Mouse (Mus musculus) cerebellum, adult 18-20 months (tissue): ENCODE results near the gene Ina.
"Not testable (repeated sequence)": the region's sequence is repeated elsewhere in the genome, so short reads cannot be mapped to it uniquely, and the experiment has no call there.

Experiments
- DNase-seq, 2 experiments: peaks; one replicate each; pipeline ENCODE4 v3.0.0; 2021

The Ina gene

GRCm38 (mm10) chr19:47014447-47015381, at the start of gene Ina, which contains the start of gene Nt5c2:
Gene Ina, plus strand, starts transcription at chr19:47014698.
Gene Nt5c2, minus strand, starts transcription at chr19:47015153.
- peak; percentile 85 to 91 for DNase-seq

GRCm38 (mm10) chr19:46965496-46965895, 49.0 kb upstream of the Ina start:
- DNase-seq, result no peak

GRCm38 (mm10) chr19:46966330-46966729, 48.2 kb upstream of the Ina start:
- no peak for DNase-seq

GRCm38 (mm10) chr19:46967861-46968260, 46.6 kb upstream of the Ina start:
- DNase-seq, result no peak

GRCm38 (mm10) chr19:46968833-46969232, 45.7 kb upstream of the Ina start:
- DNase-seq, result peak in 1 of 2 experiments; percentile 31

- peak in 1 of 2 experiments; percentile 35 for DNase-seq
Measured at GRCm38 (mm10) chr19:46969286-46969985, 45.1 kb upstream of the Ina start.

GRCm38 (mm10) chr19:46970121-46970729, 44.3 kb upstream of the Ina start:
- no peak for DNase-seq

- DNase-seq, result no peak
Measured at GRCm38 (mm10) chr19:46971051-46971689, 43.3 kb upstream of the Ina start.

GRCm38 (mm10) chr19:46971712-46972111, 42.8 kb upstream of the Ina start:
- DNase-seq, result no peak

- no peak for DNase-seq
Measured at GRCm38 (mm10) chr19:46972159-46972558, 42.3 kb upstream of the Ina start.

GRCm38 (mm10) chr19:46975565-46975964, 38.9 kb upstream of the Ina start:
- peak; percentile 32 to 52 for DNase-seq

- DNase-seq, result no peak
Measured at GRCm38 (mm10) chr19:46975997-46976396, 38.5 kb upstream of the Ina start.

- no peak for DNase-seq
Measured at GRCm38 (mm10) chr19:46976743-46977142, 37.8 kb upstream of the Ina start.

GRCm38 (mm10) chr19:46977460-46977859, 37.0 kb upstream of the Ina start:
- no peak for DNase-seq

- not testable (repeated sequence) for DNase-seq
Measured at GRCm38 (mm10) chr19:46978069-46978468, 36.4 kb upstream of the Ina start.

GRCm38 (mm10) chr19:46978920-46979780, 35.3 kb upstream of the Ina start:
- no peak for DNase-seq

GRCm38 (mm10) chr19:46979781-46980105, 34.8 kb upstream of the Ina start:
- no peak for DNase-seq

- no peak for DNase-seq
Measured at GRCm38 (mm10) chr19:46981462-46981861, 33.0 kb upstream of the Ina start.

- no peak for DNase-seq
Measured at GRCm38 (mm10) chr19:46983352-46983965, 31.0 kb upstream of the Ina start.

GRCm38 (mm10) chr19:46983966-46984380, 30.5 kb upstream of the Ina start:
- DNase-seq, result no peak
